Mouse (Mus musculus) lung, adult 18-20 months (tissue): ENCODE results near the gene Cacna1a.
"Not testable (repeated sequence)": the region's sequence is repeated elsewhere in the genome, so short reads cannot be mapped to it uniquely, and the experiment has no call there.

Experiments used
- DNase-seq, 2 experiments: peaks; one replicate each; pipeline ENCODE4 v3.0.0; 2022; ENCODE audit warnings: mixed read lengths in 2 of 2

Cacna1a gene

GRCm38 (mm10) chr8:84485366-84485765, 97.1 kb downstream of the Cacna1a start:
- DNase-seq: no peak

GRCm38 (mm10) chr8:84485864-84486263, 97.6 kb downstream of the Cacna1a start:
- no peak for DNase-seq

GRCm38 (mm10) chr8:84489223-84489622, 101.0 kb downstream of the Cacna1a start:
- DNase-seq: no peak

GRCm38 (mm10) chr8:84494541-84495084, 106.4 kb downstream of the Cacna1a start:
- no peak for DNase-seq

GRCm38 (mm10) chr8:84501181-84501580, 112.9 kb downstream of the Cacna1a start:
- DNase-seq: no peak

GRCm38 (mm10) chr8:84501671-84502308, 113.5 kb downstream of the Cacna1a start:
- peak in 1 of 2 experiments; percentile 7 for DNase-seq

- DNase-seq: no peak
Measured at GRCm38 (mm10) chr8:84502638-84503037, 114.4 kb downstream of the Cacna1a start.

- DNase-seq: no peak
Measured at GRCm38 (mm10) chr8:84507220-84507619, 119.0 kb downstream of the Cacna1a start.

- DNase-seq: not testable (repeated sequence)
Measured at GRCm38 (mm10) chr8:84509764-84510163, 121.5 kb downstream of the Cacna1a start.

GRCm38 (mm10) chr8:84511621-84512020, 123.4 kb downstream of the Cacna1a start:
- no peak for DNase-seq

- peak in 1 of 2 experiments; percentile 11 for DNase-seq
Measured at GRCm38 (mm10) chr8:84513765-84514164, 125.5 kb downstream of the Cacna1a start.

GRCm38 (mm10) chr8:84518180-84518579, 129.9 kb downstream of the Cacna1a start:
- no peak for DNase-seq

- DNase-seq: no peak
Measured at GRCm38 (mm10) chr8:84518720-84519119, 130.5 kb downstream of the Cacna1a start.

GRCm38 (mm10) chr8:84519767-84520626, 131.8 kb downstream of the Cacna1a start:
- no peak for DNase-seq

GRCm38 (mm10) chr8:84520999-84521398, 132.8 kb downstream of the Cacna1a start:
- no peak for DNase-seq

GRCm38 (mm10) chr8:84528036-84528435, 139.8 kb downstream of the Cacna1a start:
- DNase-seq: no peak

- no peak for DNase-seq
Measured at GRCm38 (mm10) chr8:84529548-84529947, 141.3 kb downstream of the Cacna1a start.

GRCm38 (mm10) chr8:84532725-84533124, 144.5 kb downstream of the Cacna1a start:
- no peak for DNase-seq

GRCm38 (mm10) chr8:84533341-84533740, 145.1 kb downstream of the Cacna1a start:
- DNase-seq: no peak

- DNase-seq: no peak
Measured at GRCm38 (mm10) chr8:84536917-84537316, 148.7 kb downstream of the Cacna1a start.

- peak in 1 of 2 experiments; percentile 2 for DNase-seq
Measured at GRCm38 (mm10) chr8:84539376-84539775, 151.1 kb downstream of the Cacna1a start.

GRCm38 (mm10) chr8:84542481-84542880, 154.2 kb downstream of the Cacna1a start:
- no peak for DNase-seq

- no peak for DNase-seq
Measured at GRCm38 (mm10) chr8:84545522-84545921, 157.3 kb downstream of the Cacna1a start.

- no peak for DNase-seq
Measured at GRCm38 (mm10) chr8:84552457-84552856, 164.2 kb downstream of the Cacna1a start.
